Mouse (Mus musculus) heart, embryonic 10.5 days (tissue): ENCODE measurements around the gene Gm10715. TPM values are rescaled to one million over a fixed set of nuclear protein-coding genes. Genes with fewer than 3 reads are reported as not detected.
"Not testable (repeated sequence)": the region's sequence is repeated elsewhere in the genome, so short reads cannot be mapped to it uniquely, and the experiment has no call there.

ENCODE experiments used
- DNase-seq: peaks from one replicate; pipeline ENCODE4 v3.0.0-alpha.2; 2017; ENCODE audit warnings: low spot score
- H3K27ac ChIP-seq: fragments of 300-500 bp; sonication (generic); 2 replicates; pipeline ENCODE4 v1.5.1; 2016; ENCODE audit warnings: mild to moderate bottlenecking
- H3K27me3 ChIP-seq: fragments of 300-500 bp; sonication (generic); 2 replicates; pipeline ENCODE4 v1.6.1; 2016; ENCODE audit warnings: mild to moderate bottlenecking; ENCODE audit not compliant: poor library complexity, insufficient read depth, severe bottlenecking
- H3K36me3 ChIP-seq: fragments of 300-500 bp; sonication (generic); 2 replicates; pipeline ENCODE4 v1.6.1; 2016; ENCODE audit warnings: mild to moderate bottlenecking, moderate library complexity
- H3K4me1 ChIP-seq: fragments of 300-500 bp; sonication (generic); 2 replicates; pipeline ENCODE4 v1.6.1; 2016; ENCODE audit warnings: mild to moderate bottlenecking
- H3K4me3 ChIP-seq: fragments of 300-500 bp; sonication (generic); 2 replicates; pipeline ENCODE4 v1.5.1; 2016; ENCODE audit warnings: mild to moderate bottlenecking, moderate library complexity
- H3K9me3 ChIP-seq: fragments of 300-500 bp; sonication (generic); 2 replicates; pipeline ENCODE4 v1.6.1; 2016; ENCODE audit warnings: mild to moderate bottlenecking, moderate library complexity
- WGBS: fragments of 180-500 bp; shearing (Covaris S2); methylation state at CpG from one replicate; pipeline ENCODE4 v1.1.7; 2016; 5-methylcytosine and 5-hydroxymethylcytosine counted together
- polyA plus RNA-seq: library from polyadenylated mRNA; unstranded; fragments of >200 nt; fragmentation: Nextera tagmentation; extraction: Ambion mirVana; gene quantifications from 2 replicates; pipeline ENCODE4 v1.2.1, GENCODE M21; 2016

The Gm10715 gene
- not detected in 2 replicates for polyA plus RNA-seq

DNA sequence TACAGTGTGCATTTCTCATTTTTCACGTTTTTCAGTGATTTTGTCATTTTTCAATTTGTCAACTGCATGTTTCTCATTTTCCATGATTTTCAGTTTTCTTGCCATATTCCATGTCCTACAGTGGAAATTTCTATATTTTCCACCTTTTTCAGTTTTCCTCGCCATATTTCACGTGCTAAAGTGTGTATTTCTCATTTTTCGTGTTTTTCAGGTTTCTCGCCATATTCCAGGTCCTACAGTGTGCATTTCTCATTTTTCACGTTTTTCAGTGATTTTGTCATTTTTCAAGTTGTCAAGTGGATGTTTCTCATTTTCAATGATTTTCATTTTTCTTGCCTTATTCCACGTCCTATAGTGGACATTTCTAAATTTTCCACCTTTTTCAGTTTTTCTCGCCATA, at the start of gene Gm10715:
Gene Gm10715, plus strand, starts transcription at position 301 of the 400 bp plus-strand sequence.
- not testable (repeated sequence) for H3K36me3 ChIP-seq, DNase-seq
- WGBS: 75% methylated on average over 8 of the region's 8 CpGs

DNA sequence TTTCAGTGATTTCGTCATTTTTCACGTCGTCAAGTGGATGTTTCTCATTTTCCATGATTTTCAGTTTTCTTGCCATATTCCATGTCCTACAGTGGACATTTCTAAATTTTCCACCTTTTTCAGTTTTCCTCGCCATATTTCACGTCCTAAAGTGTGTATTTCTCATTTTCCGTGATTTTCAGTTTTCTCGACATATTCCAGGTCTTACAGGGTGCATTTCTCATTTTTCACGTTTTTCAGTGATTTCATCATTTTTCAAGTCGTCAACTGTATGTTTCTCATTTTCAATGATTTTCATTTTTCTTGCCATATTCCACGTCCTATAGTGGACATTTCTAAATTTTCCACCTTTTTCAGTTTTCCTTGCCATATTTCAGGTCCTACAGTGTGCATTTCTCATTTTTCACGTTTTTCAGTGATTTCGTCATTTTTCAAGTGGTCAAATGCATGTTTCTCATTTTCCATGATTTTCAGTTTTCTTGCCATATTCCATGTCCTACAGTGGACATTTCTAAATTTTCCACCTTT, 36.2 kb upstream of the Gm10715 start, which contains the start of gene Gm10722:
Gene Gm10722, plus strand, starts transcription at position 478 of the 528 bp plus-strand sequence.
- H3K4me3 ChIP-seq, H3K27ac ChIP-seq, H3K4me1 ChIP-seq, H3K36me3 ChIP-seq, H3K9me3 ChIP-seq, H3K27me3 ChIP-seq: not testable (repeated sequence)
- 67% methylated on average over 12 of the region's 12 CpGs for WGBS
- peak; percentile 75 for DNase-seq

More for the DNA sequence above, at the start of gene Gm10715:
- not testable (repeated sequence) for H3K4me1 ChIP-seq, H3K4me3 ChIP-seq, H3K9me3 ChIP-seq, H3K27ac ChIP-seq, H3K27me3 ChIP-seq

DNA sequence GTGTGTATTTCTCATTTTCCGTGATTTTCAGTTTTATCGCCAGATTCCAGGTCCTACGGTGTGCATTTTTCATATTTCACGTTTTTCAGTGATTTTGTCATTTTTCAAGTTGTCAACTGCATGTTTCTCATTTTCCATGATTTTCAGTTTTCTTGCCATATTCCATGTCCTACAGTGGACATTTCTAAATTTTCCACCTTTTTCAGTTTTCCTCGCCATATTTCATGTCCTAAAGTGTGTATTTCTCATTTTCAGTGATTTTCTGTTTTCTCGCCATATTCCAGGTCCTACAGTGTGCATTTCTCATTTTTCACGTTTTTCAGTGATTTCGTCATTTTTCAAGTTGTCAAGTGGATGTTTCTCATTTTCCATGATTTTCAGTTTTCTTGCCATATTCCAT, 35.7 kb upstream of the Gm10715 start:
- H3K27me3 ChIP-seq, H3K27ac ChIP-seq, H3K9me3 ChIP-seq, H3K4me3 ChIP-seq, H3K36me3 ChIP-seq, DNase-seq, H3K4me1 ChIP-seq: not testable (repeated sequence)
- WGBS: 60% methylated on average over 8 of the region's 8 CpGs

DNA sequence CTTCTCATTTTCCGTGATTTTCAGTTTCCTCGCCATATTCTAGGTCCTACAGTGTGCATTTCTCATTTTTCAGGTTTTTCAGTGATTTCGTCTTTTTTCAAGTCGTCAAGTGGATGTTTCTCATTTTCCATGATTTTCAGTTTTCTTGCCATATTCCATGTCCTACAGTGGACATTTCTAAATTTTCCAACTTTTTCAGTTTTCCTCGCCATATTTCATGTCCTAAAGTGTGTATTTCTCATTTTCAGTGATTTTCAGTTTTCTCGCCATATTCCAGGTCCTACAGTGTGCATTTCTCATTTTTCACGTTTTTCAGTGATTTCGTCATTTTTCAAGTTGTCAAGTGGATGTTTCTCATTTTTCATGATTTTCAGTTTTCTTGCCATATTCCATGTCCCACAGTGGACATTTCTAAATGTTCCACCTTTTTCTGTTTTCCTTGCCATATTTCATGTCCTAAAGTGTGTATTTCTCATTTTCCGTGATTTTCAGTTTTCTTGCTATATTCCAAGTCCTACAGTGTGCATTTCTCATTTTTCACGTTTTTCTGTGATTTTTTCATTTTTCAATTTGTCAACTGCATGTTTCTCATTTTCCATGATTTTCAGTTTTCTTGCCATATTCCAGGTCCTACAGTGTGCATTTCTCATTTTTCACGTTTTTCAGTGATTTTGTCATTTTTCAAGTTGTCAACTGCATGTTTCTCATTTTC, 34.6 kb upstream of the Gm10715 start:
- not testable (repeated sequence) for H3K27ac ChIP-seq

DNA sequence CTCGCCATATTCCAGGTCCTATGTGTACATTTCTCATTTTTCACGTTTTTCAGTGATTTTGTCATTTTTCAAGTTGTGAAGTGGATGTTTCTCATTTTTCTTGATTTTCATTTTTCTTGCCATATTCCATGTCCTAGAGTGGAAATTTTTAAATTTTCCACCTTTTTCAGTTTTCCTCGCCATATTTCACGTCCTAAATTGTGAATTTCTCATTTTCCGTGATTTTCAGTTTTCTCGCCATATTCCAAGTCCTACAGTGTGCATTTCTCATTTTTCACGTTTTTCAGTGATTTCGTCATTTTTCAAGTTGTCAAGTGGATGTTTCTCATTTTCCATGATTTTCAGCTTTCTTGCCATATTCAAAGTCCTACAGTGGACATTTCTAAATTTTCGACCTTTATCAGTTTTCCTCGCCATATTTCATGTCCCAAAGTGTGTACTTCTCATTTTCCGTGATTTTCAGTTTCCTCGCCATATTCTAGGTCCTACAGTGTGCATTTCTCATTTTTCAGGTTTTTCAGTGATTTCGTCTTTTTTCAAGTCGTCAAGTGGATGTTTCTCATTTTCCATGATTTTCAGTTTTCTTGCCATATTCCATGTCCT, 33.8 kb upstream of the Gm10715 start, which contains the start of gene Gm11168:
Gene Gm11168, plus strand, starts transcription at position 553 of the 603 bp plus-strand sequence.
- DNase-seq, H3K4me3 ChIP-seq, H3K36me3 ChIP-seq, H3K27ac ChIP-seq, H3K4me1 ChIP-seq, H3K27me3 ChIP-seq, H3K9me3 ChIP-seq: not testable (repeated sequence)
- 66% methylated on average over 6 of the region's 14 CpGs for WGBS

More for the DNA sequence above, 34.6 kb upstream of the Gm10715 start:
- H3K4me1 ChIP-seq, H3K4me3 ChIP-seq, H3K9me3 ChIP-seq, H3K27me3 ChIP-seq, H3K36me3 ChIP-seq: not testable (repeated sequence)
- DNase-seq: peak; percentile 90
- 62% methylated on average over 9 of the region's 11 CpGs for WGBS

DNA sequence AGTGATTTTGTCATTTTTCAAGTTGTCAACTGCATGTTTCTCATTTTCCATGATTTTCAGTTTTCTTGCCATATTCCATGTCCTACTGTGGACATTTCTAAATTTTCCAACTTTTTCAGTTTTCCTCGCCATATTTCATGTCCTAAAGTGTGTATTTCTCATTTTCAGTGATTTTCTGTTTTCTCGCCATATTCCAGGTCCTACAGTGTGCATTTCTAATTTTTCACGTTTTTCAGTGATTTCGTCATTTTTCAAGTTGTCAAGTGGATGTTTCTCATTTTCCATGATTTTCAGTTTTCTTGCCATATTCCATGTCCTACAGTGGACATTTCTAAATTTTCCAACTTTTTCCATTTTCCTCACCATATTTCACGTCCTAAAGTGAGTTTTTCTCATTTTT, 30.5 kb upstream of the Gm10715 start:
- not testable (repeated sequence) for DNase-seq, H3K4me3 ChIP-seq, H3K9me3 ChIP-seq, H3K27ac ChIP-seq, H3K36me3 ChIP-seq, H3K4me1 ChIP-seq, H3K27me3 ChIP-seq
- WGBS: 80% methylated on average over 1 of the region's 5 CpGs

DNA sequence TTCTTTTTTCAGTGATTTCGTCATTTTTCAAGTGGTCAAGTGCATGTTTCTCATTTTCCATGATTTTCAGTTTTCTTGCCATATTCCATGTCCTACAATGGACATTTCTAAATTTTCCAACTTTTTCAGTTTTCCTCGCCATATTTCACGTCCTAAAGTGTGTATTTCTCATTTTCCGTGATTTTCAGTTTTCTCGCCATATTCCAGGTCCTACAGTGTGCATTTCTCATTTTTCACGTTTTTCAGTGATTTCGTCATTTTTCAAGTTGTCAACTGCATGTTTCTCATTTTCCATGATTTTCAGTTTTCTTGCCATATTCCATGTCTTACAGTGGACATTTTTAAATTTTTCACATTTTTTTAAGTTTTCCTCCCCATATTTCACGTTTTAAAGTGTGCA, 30.0 kb upstream of the Gm10715 start:
- WGBS: 69% methylated on average over 8 of the region's 8 CpGs
- not testable (repeated sequence) for H3K27ac ChIP-seq, H3K4me1 ChIP-seq, H3K36me3 ChIP-seq, H3K27me3 ChIP-seq, H3K9me3 ChIP-seq, DNase-seq, H3K4me3 ChIP-seq

DNA sequence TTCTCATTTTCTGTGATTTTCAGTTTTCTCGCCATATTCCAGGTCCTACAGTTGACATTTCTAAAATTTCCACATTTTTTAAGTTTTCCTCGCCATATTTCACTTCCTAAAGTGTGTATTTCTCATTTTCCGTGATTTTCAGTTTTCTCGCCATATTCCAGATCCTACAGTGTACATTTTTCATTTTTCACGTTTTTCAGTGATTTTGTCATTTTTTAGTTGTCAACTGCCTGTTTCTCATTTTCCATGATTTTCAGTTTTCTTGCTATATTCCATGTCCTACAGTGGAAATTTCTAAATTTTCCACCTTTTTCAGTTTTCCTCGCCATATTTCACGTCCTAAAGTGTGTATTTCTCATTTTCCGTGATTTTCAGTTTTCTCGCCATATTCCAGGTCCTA, 29.4 kb upstream of the Gm10715 start:
- H3K4me1 ChIP-seq, H3K4me3 ChIP-seq, H3K27ac ChIP-seq, H3K9me3 ChIP-seq, H3K27me3 ChIP-seq, H3K36me3 ChIP-seq: not testable (repeated sequence)
- DNase-seq: peak; percentile 75
- WGBS: 71% methylated on average over 8 of the region's 9 CpGs

DNA sequence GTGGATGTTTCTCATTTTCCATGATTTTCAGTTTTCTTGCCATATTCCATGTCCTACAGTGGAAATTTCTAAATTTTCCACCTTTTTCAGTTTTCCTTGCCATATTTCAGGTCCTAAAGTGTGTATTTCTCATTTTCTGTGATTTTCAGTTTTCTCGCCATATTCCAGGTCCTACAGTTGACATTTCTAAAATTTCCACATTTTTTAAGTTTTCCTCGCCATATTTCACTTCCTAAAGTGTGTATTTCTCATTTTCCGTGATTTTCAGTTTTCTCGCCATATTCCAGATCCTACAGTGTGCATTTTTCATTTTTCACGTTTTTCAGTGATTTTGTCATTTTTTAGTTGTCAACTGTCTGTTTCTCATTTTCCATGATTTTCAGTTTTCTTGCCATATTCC, 27.3 kb upstream of the Gm10715 start:
- not testable (repeated sequence) for H3K36me3 ChIP-seq, DNase-seq, H3K9me3 ChIP-seq, H3K4me3 ChIP-seq, H3K4me1 ChIP-seq, H3K27ac ChIP-seq, H3K27me3 ChIP-seq
- no CpG with 5 or more reads among the region's 5 CpGs for WGBS

DNA sequence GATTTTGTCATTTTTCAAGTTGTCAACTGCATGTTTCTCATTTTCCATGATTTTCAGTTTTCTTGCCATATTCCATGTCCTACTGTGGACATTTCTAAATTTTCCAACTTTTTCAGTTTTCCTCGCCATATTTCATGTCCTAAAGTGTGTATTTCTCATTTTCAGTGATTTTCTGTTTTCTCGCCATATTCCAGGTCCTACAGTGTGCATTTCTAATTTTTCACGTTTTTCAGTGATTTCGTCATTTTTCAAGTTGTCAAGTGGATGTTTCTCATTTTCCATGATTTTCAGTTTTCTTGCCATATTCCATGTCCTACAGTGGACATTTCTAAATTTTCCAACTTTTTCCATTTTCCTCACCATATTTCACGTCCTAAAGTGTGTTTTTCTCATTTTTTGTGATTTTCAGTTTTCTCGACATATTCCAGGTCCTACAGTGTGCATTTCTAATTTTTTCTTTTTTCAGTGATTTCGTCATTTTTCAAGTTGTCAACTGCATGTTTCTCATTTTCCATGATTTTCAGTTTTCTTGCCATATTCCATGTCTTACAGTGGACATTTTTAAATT, 24.5 kb upstream of the Gm10715 start:
- 74% methylated on average over 3 of the region's 7 CpGs for WGBS
- H3K4me1 ChIP-seq, DNase-seq, H3K9me3 ChIP-seq, H3K27ac ChIP-seq, H3K36me3 ChIP-seq, H3K27me3 ChIP-seq, H3K4me3 ChIP-seq: not testable (repeated sequence)

DNA sequence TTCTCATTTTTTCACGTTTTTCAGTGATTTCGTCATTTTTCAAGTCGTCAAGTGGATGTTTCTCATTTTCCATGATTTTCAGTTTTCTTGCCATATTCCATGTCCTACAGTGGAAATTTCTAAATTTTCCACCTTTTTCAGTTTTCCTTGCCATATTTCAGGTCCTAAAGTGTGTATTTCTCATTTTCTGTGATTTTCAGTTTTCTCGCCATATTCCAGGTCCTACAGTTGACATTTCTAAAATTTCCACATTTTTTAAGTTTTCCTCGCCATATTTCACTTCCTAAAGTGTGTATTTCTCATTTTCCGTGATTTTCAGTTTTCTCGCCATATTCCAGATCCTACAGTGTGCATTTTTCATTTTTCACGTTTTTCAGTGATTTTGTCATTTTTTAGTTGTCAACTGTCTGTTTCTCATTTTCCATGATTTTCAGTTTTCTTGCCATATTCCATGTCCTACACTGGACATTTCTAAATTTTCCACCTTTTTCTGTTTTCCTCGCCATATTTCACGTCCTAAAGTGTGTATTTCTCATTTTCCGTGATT, 23.9 kb upstream of the Gm10715 start, which contains the start of gene Gm10721:
Gene Gm10721, plus strand, starts transcription at position 408 of the 547 bp plus-strand sequence.
- H3K36me3 ChIP-seq, H3K27me3 ChIP-seq, DNase-seq, H3K9me3 ChIP-seq, H3K4me3 ChIP-seq, H3K4me1 ChIP-seq, H3K27ac ChIP-seq: not testable (repeated sequence)
- WGBS: no CpG with 5 or more reads among the region's 11 CpGs

DNA sequence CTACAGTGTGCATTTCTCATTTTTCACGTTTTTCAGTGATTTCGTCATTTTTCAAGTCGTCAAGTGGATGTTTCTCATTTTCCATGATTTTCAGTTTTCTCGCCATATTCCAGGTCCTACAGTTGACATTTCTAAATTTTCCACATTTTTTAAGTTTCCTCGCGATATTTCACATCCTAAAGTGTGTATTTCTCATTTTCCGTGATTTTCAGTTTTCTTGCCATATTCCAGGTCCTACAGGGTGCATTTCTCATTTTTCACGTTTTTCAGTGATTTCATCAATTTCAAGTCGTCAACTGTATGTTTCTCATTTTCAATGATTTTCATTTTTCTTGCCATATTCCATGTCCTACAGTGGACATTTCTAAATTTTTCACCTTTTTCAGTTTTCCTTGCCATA, 21.3 kb upstream of the Gm10715 start, which contains the start of gene Gm10720:
Gene Gm10720, plus strand, starts transcription at position 301 of the 400 bp plus-strand sequence.
- not testable (repeated sequence) for H3K9me3 ChIP-seq, H3K36me3 ChIP-seq, H3K27ac ChIP-seq, H3K4me3 ChIP-seq, H3K4me1 ChIP-seq, H3K27me3 ChIP-seq, DNase-seq
- WGBS: 68% methylated on average over 5 of the region's 9 CpGs

DNA sequence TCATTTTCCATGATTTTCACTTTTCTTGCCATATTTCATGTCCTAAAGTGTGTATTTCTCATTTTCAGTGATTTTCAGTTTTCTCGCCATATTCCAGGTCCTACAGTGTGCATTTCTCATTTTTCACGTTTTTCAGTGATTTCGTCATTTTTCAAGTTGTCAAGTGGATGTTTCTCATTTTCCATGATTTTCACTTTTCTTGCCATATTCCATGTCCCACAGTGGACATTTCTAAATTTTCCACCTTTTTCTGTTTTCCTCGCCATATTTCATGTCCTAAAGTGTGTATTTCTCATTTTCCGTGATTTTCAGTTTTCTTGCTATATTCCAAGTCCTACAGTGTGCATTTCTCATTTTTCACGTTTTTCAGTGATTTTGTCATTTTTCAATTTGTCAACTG, 20.8 kb upstream of the Gm10715 start:
- not testable (repeated sequence) for H3K27ac ChIP-seq, H3K36me3 ChIP-seq, H3K27me3 ChIP-seq, H3K4me1 ChIP-seq, H3K9me3 ChIP-seq, DNase-seq, H3K4me3 ChIP-seq
- 71% methylated on average over 6 of the region's 6 CpGs for WGBS
